Mouse (Mus musculus): ENCODE data around the gene Atg9a.

DNA sequence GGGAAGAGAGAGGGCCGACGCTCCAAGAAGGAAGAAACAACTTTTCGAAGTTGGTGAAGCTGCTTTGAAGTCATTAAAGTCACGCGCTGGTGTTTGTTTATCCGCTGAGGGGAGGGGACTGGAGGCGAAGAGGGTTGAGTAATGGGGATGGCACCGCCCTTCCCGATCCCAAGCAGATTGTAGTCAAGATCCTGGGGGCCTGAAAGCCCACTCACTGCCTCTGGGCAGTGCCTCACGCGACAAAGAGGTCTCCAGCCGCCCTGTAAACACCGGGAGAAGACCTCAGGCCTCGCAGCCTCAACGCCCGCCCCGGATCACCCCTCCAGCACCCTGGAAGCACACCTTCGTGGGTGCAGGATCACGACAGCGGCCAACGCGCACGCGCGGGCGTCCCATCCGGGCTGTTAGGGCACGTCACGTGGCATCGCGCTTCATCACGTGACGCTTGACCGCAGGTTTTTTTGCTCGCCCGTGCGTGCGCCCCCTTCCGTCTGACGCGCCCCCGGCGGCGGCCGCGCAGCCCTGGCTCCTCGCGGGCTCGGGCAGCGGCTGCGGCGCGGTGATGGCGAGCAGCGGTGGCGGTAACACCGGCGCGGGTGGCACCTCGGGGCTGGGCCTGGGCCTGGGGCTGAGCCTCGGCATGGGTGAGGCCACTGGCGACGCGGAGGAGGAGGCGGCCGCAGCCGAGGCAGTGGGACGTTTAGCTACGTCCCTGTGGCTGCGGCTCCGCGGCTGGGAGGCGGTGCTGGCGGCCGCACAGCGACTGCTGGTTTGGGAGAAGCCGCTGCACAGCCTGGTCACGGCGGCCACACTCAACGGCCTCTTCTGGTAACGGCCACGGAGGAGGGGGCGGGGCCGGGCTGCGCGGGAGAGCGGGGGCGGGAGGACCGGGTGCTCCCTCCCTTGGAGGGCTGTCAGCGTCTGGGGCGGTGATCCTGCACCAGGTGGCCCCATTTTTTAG lies 49.4 kb downstream of the Atg9a start, which contains the start of the genes Cnppd1 and Retreg2:
- TF ChIP-seq CTCF (IDR thresholded peaks at IDR 0.05; ENCODE audit: borderline replicate concordance, insufficient read depth, low read depth, low read length) (peak; percentile 53; the same call in 1 of the 2 replicates), POLR2A (IDR thresholded peaks at IDR 0.05; ENCODE audit: borderline replicate concordance, insufficient read depth, low read length) (peak; percentile 91)

Measured in cerebellum, adult 2 months (tissue).